ENCODE assay signal across 8 mouse cellular contexts in genomic region chr5:137293282-137293681, GRCm38 (mm10). TPM values are rescaled to one million over a fixed set of nuclear protein-coding genes. Genes with fewer than 3 reads are reported as not detected.
DNase-seq lines count a peak whose midpoint lies in the region; ATAC-seq lines count a peak whose summit lies in the region.

No protein-coding gene starts in this region.

- ATAC-seq in frontal cortex, adult (ENCODE audit: low TSS enrichment), result peak; percentile 45
- ATAC-seq in hindbrain, embryonic 12.5 days (ENCODE audit: low FRiP score), result no peak

- peaks cover 33% of the 10 kb centered on the region for H3K36me3 ChIP-seq in hindbrain, embryonic 12.5 days

- H3K4me2 ChIP-seq in hindbrain, embryonic 12.5 days (replicated peaks), result peak overlapping the region; percentile 95

- 0% methylated on average over 13 of the region's 15 CpGs for WGBS in hindbrain, embryonic 12.5 days

- H3K9me3 ChIP-seq in hindbrain, embryonic 12.5 days (replicated peaks), result no peaks in the 10 kb centered on the region

- peak; percentile 73 for DNase-seq in NIH3T3 (ENCODE audit: low read depth)
- peak; percentile 84 for DNase-seq in cerebellum, adult 8-10 months
- peak; percentile 72 to 79 for DNase-seq in left cerebral cortex, adult 18-20 months (ENCODE audit: low spot score in 2 of 2)
- DNase-seq in lung, postnatal 4 days, result peak; percentile 85 to 87
- DNase-seq in right cerebral cortex, postnatal 10 days (ENCODE audit: low spot score in 2 of 2), result peak; percentile 76 to 80
- peak; percentile 76 for DNase-seq in urinary bladder, postnatal 25 days (ENCODE audit: low spot score)

- H3K27me3 ChIP-seq in hindbrain, embryonic 12.5 days, result peaks cover 48% of the 10 kb centered on the region

- H3K4me1 ChIP-seq in hindbrain, embryonic 12.5 days, result peaks cover 25% of the 10 kb centered on the region

- H3K9ac ChIP-seq in hindbrain, embryonic 12.5 days, result peak overlapping the region; percentile 80

- H3K27ac ChIP-seq in hindbrain, embryonic 12.5 days, result peak overlapping the region; percentile 79

- peak overlapping the region; percentile 51 for H3K4me3 ChIP-seq in hindbrain, embryonic 12.5 days

RNA-seq across cellular contexts. Expression of gene Ufsp1, which starts 1.1 kb away (rescaled TPM):
- polyA plus RNA-seq in hindbrain, embryonic 12.5 days (2016; fragmentation: Nextera tagmentation; extraction: Ambion mirVana), result 8.1 and 10.3 TPM in 2 replicates
- total RNA-seq in left cerebral cortex, adult 18-20 months (2021), result 10 to 100 TPM; 12.2 to 13.4 TPM

RNA-seq across cellular contexts. Expression of gene Ache, which starts 6.0 kb away (rescaled TPM):
- 12.6 and 13.1 TPM in 2 replicates for polyA plus RNA-seq in hindbrain, embryonic 12.5 days (2016; fragmentation: Nextera tagmentation; extraction: Ambion mirVana)
- total RNA-seq in left cerebral cortex, adult 18-20 months (2021), result 10 to 100 TPM; 50.0 to 54.6 TPM

RNA-seq across cellular contexts. Expression of gene Srrt, which starts 14.2 kb away (rescaled TPM):
- 151 and 152 TPM in 2 replicates for polyA plus RNA-seq in hindbrain, embryonic 12.5 days (2016; fragmentation: Nextera tagmentation; extraction: Ambion mirVana)
- 100 to 1,000 TPM; 185 to 191 TPM for total RNA-seq in left cerebral cortex, adult 18-20 months (2021)

RNA-seq across cellular contexts. Expression of gene Trip6, which starts 20.9 kb away (rescaled TPM):
- polyA plus RNA-seq in hindbrain, embryonic 12.5 days (2016; fragmentation: Nextera tagmentation; extraction: Ambion mirVana), result 40.0 and 40.7 TPM in 2 replicates
- total RNA-seq in left cerebral cortex, adult 18-20 months (2021), result 1 to 10 TPM; 4.8 to 5.9 TPM

RNA-seq across cellular contexts. Expression of gene Slc12a9, which starts 40.1 kb away (rescaled TPM):
- polyA plus RNA-seq in hindbrain, embryonic 12.5 days (2016; fragmentation: Nextera tagmentation; extraction: Ambion mirVana), result 21.9 and 23.6 TPM in 2 replicates
- total RNA-seq in left cerebral cortex, adult 18-20 months (2021), result 10 to 100 TPM; 20.3 to 23.9 TPM
